Mouse (Mus musculus) heart, embryonic 15.5 days (tissue): ENCODE data around the gene Hist1h2aa. TPM values are rescaled to one million over a fixed set of nuclear protein-coding genes. Genes with fewer than 3 reads are reported as not detected.

Experiments
- ATAC-seq: fragments of 200-750 bp; cut with Nextera tagmentation; replicated peaks from 2 replicates; pipeline ENCODE4 v1.8.0; 2017; ENCODE audit warnings: low read depth, moderate TSS enrichment; ENCODE audit not compliant: insufficient number of reproducible peaks, insufficient read depth, low FRiP score
- H3K27ac ChIP-seq: fragments of 300-500 bp; sonication (generic); 2 replicates; pipeline ENCODE4 v1.5.1; 2015; ENCODE audit warnings: mild to moderate bottlenecking, inconsistent platforms
- H3K27me3 ChIP-seq: fragments of 300-500 bp; sonication (generic); 2 replicates; pipeline ENCODE4 v1.6.1; 2015; ENCODE audit warnings: inconsistent platforms
- H3K36me3 ChIP-seq: fragments of 300-500 bp; sonication (generic); 2 replicates; pipeline ENCODE4 v1.6.1; 2015; ENCODE audit warnings: mild to moderate bottlenecking, inconsistent platforms
- H3K4me1 ChIP-seq: fragments of 300-500 bp; sonication (generic); replicated peaks from 2 replicates; pipeline ENCODE4 v1.6.1; 2015; ENCODE audit warnings: inconsistent platforms
- H3K4me2 ChIP-seq: fragments of 300-500 bp; sonication (generic); 2 replicates; pipeline ENCODE4 v1.6.1; 2015; ENCODE audit warnings: inconsistent platforms, mild to moderate bottlenecking, moderate library complexity
- H3K4me3 ChIP-seq: fragments of 300-500 bp; sonication (generic); 2 replicates; pipeline ENCODE4 v1.5.1; 2015; ENCODE audit warnings: mild to moderate bottlenecking, inconsistent platforms
- H3K9ac ChIP-seq: fragments of 300-500 bp; sonication (generic); 2 replicates; pipeline ENCODE4 v1.6.1; 2015; ENCODE audit warnings: mild to moderate bottlenecking, inconsistent platforms
- H3K9me3 ChIP-seq: fragments of 300-500 bp; sonication (generic); replicated peaks from 2 replicates; pipeline ENCODE4 v1.6.1; 2016; ENCODE audit warnings: inconsistent platforms
- WGBS: fragments of 180-500 bp; shearing (Covaris S2); methylation state at CpG from one replicate; pipeline ENCODE4 v1.1.7; 2015; ENCODE audit warnings: mixed read lengths; 5-methylcytosine and 5-hydroxymethylcytosine counted together
- polyA plus RNA-seq: library from polyadenylated mRNA; unstranded; fragments of >200 nt; fragmentation: Nextera tagmentation; extraction: Ambion mirVana; gene quantifications from 2 replicates; pipeline ENCODE4 v1.2.1, GENCODE M21; 2015

The Hist1h2aa gene
- polyA plus RNA-seq, 1 experiment from 2014 or later, result not detected

DNA sequence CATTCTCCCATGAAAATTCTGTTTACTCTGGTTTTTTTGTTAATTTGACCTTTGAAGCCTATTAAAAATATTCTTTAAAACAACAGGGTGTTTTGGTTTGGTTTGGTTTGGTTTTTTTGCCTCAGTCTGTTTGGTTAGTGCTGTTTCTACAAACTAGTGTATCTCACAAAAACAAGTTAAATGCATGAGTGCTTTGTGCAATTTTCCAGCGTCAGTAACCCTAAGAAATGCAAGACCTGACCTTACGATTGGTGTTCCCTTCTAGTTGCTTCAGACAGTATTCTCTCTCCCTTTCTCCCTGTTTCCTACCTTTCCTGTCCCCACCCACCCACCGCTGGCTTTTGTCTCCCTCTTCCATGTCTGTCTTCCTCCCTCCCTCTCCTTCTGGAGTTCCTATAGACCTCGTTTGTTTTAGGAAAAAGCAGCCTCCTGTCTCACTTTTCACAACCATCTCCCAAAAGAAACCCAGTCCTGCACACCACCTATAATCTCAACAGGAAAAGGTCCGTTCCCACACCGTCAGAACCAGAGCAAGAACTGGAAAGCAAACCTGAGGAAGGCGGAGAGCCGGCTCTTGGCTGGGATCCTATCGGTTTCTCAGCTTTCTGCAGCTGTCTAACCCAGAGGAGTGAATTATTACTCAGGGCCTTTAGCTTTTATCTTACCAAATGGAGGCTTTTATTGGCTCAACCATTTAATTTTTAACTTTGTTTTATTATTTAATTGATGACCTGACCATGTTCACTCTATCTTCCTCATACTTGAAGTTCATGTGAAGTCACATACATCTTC, 19.7 kb upstream of the Hist1h2aa start, which contains the start of gene Slc17a4:
Slc17a4 (minus strand) TSS at position 634 of the 792 bp plus-strand sequence.
- H3K36me3 ChIP-seq, result no peaks in the 10 kb centered on the region
- no peaks in the 10 kb centered on the region for H3K9me3 ChIP-seq
- ATAC-seq, result no peak; the same call in 1 of the 2 replicates
- H3K4me2 ChIP-seq, result peak within 1 kb of the TSS; percentile 10; the same call in 1 of the 2 replicates
- no peak within 1 kb of the TSS for H3K9ac ChIP-seq
- H3K4me3 ChIP-seq, result no peak within 1 kb of the TSS
- no peaks in the 10 kb centered on the region for H3K27me3 ChIP-seq
- H3K27ac ChIP-seq, result peak within 1 kb of the TSS; percentile 56
- peaks cover 35% of the 10 kb centered on the region for H3K4me1 ChIP-seq
- WGBS, result 48% methylated on average over 9 of the region's 9 CpGs

DNA sequence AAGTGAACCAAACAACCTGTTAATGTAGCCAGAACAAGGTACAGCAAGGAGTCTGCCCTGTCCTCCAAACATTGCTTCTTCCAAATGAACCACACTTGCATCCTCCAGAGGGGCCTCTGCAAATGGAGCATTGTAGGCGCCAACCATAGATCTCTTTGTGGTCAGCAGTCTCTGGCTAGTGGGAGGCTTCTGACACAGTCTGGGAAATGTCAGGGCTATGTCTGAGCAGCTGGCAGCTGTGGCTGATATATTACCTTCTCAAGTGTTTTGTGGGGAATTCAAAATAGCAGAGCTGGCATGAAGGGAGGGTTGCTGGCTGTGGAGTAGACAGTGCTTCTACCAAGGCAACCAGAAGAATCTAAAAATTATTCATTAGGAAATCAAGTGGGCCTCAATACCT, 18.1 kb upstream of the Hist1h2aa start:
- peak overlapping the region; percentile 10; the same call in 1 of the 2 replicates for H3K4me2 ChIP-seq
- no peaks in the 10 kb centered on the region for H3K27me3 ChIP-seq
- peak overlapping the region; percentile 45 for H3K27ac ChIP-seq
- H3K36me3 ChIP-seq, result no peaks in the 10 kb centered on the region
- no peak overlapping the region for H3K4me3 ChIP-seq
- H3K9me3 ChIP-seq, result no peaks in the 10 kb centered on the region
- no peak overlapping the region for H3K9ac ChIP-seq
- ATAC-seq, result no peak; the same call in 1 of the 2 replicates
- 32% methylated on average over 1 of the region's 1 CpGs for WGBS
- peaks cover 35% of the 10 kb centered on the region for H3K4me1 ChIP-seq

DNA sequence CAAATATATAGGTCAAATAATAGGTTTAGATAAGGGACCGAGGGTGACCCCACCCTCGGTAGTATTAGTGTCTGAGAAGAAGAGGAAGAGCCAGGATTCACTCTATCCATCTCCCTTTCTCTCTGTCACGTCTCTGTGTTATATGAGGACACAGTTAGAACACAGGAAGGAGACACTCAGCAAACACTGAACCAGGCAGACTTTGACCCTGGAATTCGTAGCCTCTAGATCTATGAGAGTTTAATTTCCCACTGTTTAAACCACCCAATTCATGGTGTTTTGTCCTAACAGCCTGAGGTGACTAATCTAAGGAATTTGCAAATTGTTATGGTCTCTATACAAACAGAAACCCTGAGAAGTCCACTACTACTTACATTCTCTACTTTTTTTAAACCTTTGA, 16.6 kb upstream of the Hist1h2aa start:
- no peaks in the 10 kb centered on the region for H3K27me3 ChIP-seq

DNA sequence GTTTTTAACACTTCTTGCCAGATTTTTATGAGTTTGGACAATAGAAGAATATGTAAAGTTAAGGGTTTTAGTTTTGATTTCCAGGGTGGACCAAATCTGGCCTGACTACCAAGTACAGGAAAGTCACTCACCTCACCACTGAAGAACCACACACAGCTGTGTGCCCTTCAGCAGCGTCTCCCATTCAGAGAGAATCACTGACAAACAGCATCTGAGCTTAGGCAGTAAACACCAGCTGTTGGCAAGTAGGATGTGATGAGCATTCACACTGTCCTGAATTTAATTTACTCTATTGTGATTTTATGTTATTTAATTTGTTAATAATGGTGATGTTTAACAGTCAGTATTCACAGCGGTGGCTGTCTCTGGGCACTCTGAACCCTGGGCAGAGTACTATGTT, 8.5 kb upstream of the Hist1h2aa start:
- H3K36me3 ChIP-seq, result no peaks in the 10 kb centered on the region
- WGBS, result 69% methylated on average over 2 of the region's 2 CpGs
- H3K4me2 ChIP-seq, result no peak overlapping the region
- H3K27ac ChIP-seq, result no peak overlapping the region
- H3K9ac ChIP-seq, result no peak overlapping the region
- no peak overlapping the region for H3K4me3 ChIP-seq
- ATAC-seq, result no peak
- H3K27me3 ChIP-seq, result no peaks in the 10 kb centered on the region
- no peaks in the 10 kb centered on the region for H3K9me3 ChIP-seq
- H3K4me1 ChIP-seq, result 0 out of 2 replicates have a peak, but pooled peaks cover 6% of the 10 kb centered on the region

More for the DNA sequence above, 16.6 kb upstream of the Hist1h2aa start:
- no peaks in the 10 kb centered on the region for H3K9me3 ChIP-seq
- no peak overlapping the region for H3K9ac ChIP-seq
- ATAC-seq, result no peak
- H3K36me3 ChIP-seq, result no peaks in the 10 kb centered on the region
- no peak overlapping the region for H3K4me3 ChIP-seq
- no peak overlapping the region for H3K27ac ChIP-seq
- WGBS, result 60% methylated on average over 4 of the region's 4 CpGs
- H3K4me2 ChIP-seq, result no peak overlapping the region
- H3K4me1 ChIP-seq, result peaks cover 35% of the 10 kb centered on the region

DNA sequence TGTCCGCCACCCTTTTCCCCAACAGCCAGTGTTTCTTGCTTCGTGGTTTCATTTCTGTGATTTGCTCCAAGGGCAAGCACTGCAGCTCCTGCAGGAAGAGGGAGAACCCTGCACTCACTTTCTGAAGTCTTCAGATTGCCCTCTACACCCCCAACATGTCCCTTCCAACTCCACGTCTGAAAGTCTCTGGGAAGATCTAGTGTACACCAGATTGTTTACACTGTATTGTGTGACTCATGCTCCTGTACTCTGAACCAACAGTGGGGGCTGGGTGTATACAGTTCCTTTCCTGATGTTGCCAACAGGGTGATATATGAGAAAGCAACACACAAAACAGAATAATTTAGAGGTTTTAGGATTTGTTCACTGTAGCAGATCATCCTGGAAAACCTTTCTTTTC, 5.6 kb upstream of the Hist1h2aa start:
- Histone ChIP-seq H3K9ac (no peak overlapping the region), H3K9me3 (no peaks in the 10 kb centered on the region), H3K4me1 (0 out of 2 replicates have a peak, but pooled peaks cover 6% of the 10 kb centered on the region), H3K36me3 (no peaks in the 10 kb centered on the region), H3K27me3 (peaks cover 2% of the 10 kb centered on the region; the same call in 1 of the 2 replicates), H3K27ac (no peak overlapping the region), H3K4me2 (peak overlapping the region; percentile 26; the same call in 1 of the 2 replicates), H3K4me3 (no peak overlapping the region)
- 29% methylated on average over 3 of the region's 3 CpGs for WGBS
- ATAC-seq, result no peak

DNA sequence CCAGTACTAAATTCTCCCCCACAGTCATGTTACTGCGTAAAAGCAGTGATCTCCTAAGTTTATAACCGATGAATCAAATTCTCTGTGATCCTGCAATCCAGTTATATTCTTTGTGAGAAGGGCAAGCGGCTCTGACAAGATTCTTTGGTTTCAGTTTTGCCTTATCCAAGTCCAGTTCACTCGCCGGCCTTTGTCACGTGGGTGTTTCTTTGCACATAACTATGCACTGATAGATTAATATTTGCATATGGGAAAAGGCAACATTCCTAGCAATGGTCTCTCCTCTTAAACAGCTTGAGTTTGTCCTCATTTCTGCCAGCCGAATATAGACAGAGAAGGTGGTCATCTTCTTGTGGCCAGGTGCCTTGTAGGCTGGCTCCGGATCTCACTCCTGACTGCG, 3.8 kb upstream of the Hist1h2aa start:
- no peaks in the 10 kb centered on the region for H3K9me3 ChIP-seq
- H3K4me2 ChIP-seq, result no peak overlapping the region
- 0 out of 2 replicates have a peak, but pooled peaks cover 6% of the 10 kb centered on the region for H3K4me1 ChIP-seq
- 88% methylated on average over 9 of the region's 9 CpGs for WGBS
- no peak overlapping the region for H3K4me3 ChIP-seq
- H3K27ac ChIP-seq, result no peak overlapping the region
- ATAC-seq, result no peak
- H3K27me3 ChIP-seq, result peaks cover 2% of the 10 kb centered on the region; the same call in 1 of the 2 replicates
- H3K36me3 ChIP-seq, result no peaks in the 10 kb centered on the region
- no peak overlapping the region for H3K9ac ChIP-seq

DNA sequence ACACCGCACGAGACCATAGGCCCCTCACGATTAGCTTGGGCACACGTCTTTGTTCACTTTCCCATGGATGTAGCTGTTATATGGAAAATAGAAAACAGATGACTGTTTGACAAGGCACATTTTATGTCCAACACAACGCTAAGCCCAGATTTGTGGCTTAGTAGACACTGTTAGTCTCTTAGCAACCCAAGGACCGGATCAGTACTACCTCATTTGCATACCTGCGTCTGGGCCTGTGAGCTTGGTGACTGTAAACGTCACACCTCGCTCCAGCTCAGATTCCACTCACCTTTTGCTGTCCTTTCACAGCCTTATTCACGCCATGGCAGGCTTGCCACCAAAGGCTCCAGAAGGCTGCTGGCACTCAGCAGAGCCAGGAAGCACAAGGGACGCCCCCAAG, 3.4 kb upstream of the Hist1h2aa start:
- no peak for ATAC-seq
- H3K27ac ChIP-seq, result no peak overlapping the region
- H3K4me1 ChIP-seq, result 0 out of 2 replicates have a peak, but pooled peaks cover 6% of the 10 kb centered on the region
- peaks cover 2% of the 10 kb centered on the region; the same call in 1 of the 2 replicates for H3K27me3 ChIP-seq
- 74% methylated on average over 11 of the region's 11 CpGs for WGBS
- H3K4me2 ChIP-seq, result no peak overlapping the region
- no peak overlapping the region for H3K4me3 ChIP-seq
- no peak overlapping the region for H3K9ac ChIP-seq
- no peaks in the 10 kb centered on the region for H3K36me3 ChIP-seq
- no peaks in the 10 kb centered on the region for H3K9me3 ChIP-seq

DNA sequence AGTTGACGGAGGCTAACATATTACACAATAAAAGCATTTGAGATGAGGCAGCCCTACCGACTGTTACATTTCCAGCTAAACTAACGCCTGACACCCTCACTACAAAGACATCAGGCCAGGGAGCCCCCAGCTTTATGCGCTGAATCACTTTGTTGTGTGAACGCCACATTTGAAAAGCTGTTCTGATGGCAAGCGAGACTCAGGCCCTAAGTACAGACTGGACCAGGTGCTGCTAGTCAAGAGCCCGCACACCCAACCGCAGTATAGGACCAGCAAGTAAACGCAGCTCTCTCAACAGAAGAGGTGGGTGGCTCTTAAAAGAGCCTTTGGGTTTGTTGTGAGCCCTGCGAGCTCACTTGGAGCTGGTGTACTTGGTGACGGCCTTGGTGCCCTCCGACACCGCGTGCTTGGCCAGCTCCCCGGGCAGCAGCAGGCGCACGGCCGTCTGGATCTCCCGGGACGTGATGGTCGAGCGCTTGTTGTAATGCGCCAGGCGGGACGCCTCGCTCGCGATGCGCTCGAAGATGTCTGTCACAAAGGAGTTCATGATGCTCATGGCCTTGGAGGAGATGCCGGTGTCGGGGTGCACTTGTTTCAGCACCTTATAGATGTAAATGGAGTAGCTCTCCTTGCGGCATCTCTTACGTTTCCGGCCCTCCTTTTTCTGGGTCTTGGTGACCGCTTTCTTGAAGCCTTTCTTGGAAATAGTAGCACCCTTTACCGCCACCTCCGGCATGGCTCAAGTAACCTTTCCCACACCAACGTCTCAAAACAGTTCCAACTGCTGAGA, 646 bp upstream of the Hist1h2aa start, which contains the start of gene Hist1h2ba:
Hist1h2ba (minus strand) TSS at position 736 of the 790 bp plus-strand sequence.
- H3K4me1 ChIP-seq, result no peaks in the 10 kb centered on the region
- H3K27ac ChIP-seq, result no peak within 1 kb of the TSS
- H3K36me3 ChIP-seq, result no peaks in the 10 kb centered on the region
- ATAC-seq, result no peak
- H3K4me3 ChIP-seq, result no peak within 1 kb of the TSS
- H3K9ac ChIP-seq, result no peak within 1 kb of the TSS
- no peak within 1 kb of the TSS for H3K4me2 ChIP-seq
- 89% methylated on average over 39 of the region's 39 CpGs for WGBS
- H3K27me3 ChIP-seq, result peaks cover 2% of the 10 kb centered on the region; the same call in 1 of the 2 replicates
- H3K9me3 ChIP-seq, result no peaks in the 10 kb centered on the region

DNA sequence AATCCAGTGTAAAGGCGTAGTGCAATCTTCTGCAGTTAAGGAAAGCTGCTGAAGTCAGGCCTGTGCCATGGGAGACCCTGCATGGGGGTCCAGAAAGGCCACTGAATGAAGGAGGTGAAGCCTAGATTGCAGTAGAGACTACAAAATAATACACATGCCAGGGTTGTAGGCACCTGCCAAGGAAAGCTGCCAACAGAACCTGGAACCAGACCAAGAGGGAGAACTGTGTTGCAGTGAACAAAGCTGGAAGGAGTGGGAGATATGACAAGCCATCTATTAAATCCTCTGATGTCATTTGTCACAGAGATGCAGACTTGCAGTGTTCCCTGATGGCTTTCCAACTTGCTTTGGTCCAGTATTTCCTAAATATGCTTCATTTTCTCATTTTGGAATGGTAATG, 4.4 kb downstream of the Hist1h2aa start:
- Histone ChIP-seq H3K9me3 (no peaks in the 10 kb centered on the region), H3K27me3 (no peaks in the 10 kb centered on the region; the same call in 1 of the 2 replicates), H3K4me3 (no peak overlapping the region), H3K9ac (no peak overlapping the region), H3K4me2 (no peak overlapping the region), H3K36me3 (no peaks in the 10 kb centered on the region), H3K4me1 (no peaks in the 10 kb centered on the region), H3K27ac (no peak overlapping the region)
- ATAC-seq, result no peak
- WGBS, result 79% methylated on average over 1 of the region's 1 CpGs

DNA sequence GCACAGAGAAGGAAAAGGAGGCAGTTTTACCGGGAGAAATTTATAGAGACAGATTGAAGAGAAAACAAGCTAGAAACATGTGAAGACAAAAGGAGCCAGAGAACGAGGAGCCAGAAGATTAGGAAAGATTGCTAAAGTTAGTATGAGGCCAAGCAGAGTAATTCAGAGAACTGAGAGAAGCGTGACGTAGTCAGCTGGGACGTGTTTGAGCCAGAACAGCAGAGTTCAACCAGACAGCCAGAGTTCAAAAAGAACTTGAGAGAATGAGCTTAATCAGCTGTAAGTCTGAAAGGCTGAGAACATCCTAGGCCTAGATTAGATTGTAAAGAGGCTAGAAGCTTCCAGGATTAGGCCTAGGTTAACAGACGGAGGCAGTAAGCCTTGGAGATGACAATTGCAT, 6.0 kb downstream of the Hist1h2aa start:
- H3K4me3 ChIP-seq, result no peak overlapping the region
- no peaks in the 10 kb centered on the region for H3K36me3 ChIP-seq
- H3K9me3 ChIP-seq, result no peaks in the 10 kb centered on the region
- H3K27ac ChIP-seq, result no peak overlapping the region
- no peak overlapping the region for H3K4me2 ChIP-seq
- no peaks in the 10 kb centered on the region; the same call in 1 of the 2 replicates for H3K27me3 ChIP-seq
- ATAC-seq, result no peak
- 40% methylated on average over 6 of the region's 6 CpGs for WGBS
- no peak overlapping the region for H3K9ac ChIP-seq
- no peaks in the 10 kb centered on the region for H3K4me1 ChIP-seq

DNA sequence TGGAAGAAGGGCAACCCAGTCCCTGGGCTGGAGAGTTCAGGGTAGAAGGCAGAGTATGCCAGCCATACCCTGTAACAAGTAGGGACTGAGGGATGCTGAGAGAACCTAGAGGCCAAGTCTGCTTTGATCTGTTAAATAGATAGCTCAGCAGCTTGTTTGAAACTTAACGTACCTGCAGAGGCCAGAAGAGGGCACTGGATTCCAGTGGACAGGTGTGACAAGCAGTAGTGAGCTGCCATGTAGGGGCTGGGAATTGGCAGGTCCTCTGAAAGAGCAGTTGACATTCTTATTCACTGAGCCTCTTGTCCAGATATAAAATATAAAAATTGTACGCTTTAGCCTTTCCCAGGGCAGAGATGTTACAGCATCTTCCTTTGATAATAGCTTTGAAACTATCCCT, 8.6 kb downstream of the Hist1h2aa start:
- no peaks in the 10 kb centered on the region for H3K9me3 ChIP-seq
- H3K9ac ChIP-seq, result no peak overlapping the region
- no peaks in the 10 kb centered on the region for H3K4me1 ChIP-seq
- ATAC-seq, result no peak
- no peak overlapping the region for H3K4me2 ChIP-seq
- no peaks in the 10 kb centered on the region for H3K36me3 ChIP-seq
- H3K27ac ChIP-seq, result no peak overlapping the region
- no peaks in the 10 kb centered on the region; the same call in 1 of the 2 replicates for H3K27me3 ChIP-seq
- WGBS, result 47% methylated on average over 2 of the region's 2 CpGs
- no peak overlapping the region for H3K4me3 ChIP-seq
